Mouse (Mus musculus) left cerebral cortex, adult 11 months (tissue): ENCODE data around the gene Camk2b.
"Not testable (repeated sequence)": the region's sequence is repeated elsewhere in the genome, so short reads cannot be mapped to it uniquely, and the experiment has no call there.

Experiments used
- DNase-seq: peaks from one replicate; pipeline ENCODE4 v3.0.0; 2022; ENCODE audit warnings: low spot score

Gene Camk2b

DNA sequence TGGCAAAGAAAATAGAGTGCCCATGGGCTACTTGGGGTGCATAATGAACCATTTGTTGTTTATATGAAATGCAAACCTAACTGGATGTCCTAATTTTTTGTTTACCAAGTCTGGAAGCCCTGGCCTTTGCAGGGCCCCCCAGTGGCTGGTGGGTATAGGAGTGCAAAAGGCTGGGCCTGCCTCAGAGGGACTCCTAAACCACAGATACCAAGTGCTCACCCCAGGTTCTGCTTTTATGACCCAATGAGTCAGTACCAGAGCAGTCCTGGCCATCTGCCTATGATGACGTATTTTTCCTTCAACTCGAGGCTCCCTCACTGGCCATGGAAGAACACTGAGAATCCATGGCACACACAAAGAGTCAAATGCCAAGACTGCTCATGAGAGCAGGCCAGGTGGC lies 121.1 kb downstream of the Camk2b start:
- no peak for DNase-seq

DNA sequence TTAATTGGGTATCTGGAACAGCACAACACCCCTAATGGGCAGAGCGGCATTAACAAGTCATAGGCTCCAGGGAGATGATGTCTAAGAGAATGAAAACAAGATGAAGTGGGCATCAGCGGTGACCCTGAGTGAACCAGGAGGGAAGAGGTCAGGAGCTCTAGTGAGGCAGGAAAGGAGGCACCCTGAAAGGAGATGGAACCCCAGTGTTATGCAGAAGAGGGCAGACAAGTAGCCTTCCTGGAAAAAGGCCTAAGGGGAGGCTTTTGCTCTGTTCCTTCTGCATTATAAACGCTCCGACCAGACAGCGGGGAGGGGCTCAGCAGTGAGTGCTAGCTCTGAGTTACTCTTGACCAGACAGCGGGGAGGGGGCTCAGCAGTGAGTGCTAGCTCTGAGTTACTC lies 123.2 kb downstream of the Camk2b start:
- no peak for DNase-seq

DNA sequence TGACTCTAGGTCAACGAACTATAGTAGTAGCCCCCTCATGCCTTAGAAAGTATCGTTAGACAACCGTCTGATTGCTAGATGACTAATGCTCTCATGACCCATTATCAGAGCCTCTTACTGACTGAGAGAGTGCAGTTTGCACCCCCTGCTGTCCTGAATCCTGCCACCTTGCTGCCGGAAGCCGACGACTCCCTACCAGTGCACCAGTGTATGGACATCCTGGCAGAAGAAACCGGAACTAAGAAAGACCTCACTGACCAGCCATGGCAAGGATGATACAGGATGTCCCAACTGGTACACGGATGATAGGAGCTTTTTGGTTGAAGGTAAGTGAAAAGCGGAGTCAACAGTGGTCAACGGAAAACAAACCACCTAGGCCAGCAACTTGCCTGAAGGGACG lies 131.6 kb downstream of the Camk2b start:
- not testable (repeated sequence) for DNase-seq

DNA sequence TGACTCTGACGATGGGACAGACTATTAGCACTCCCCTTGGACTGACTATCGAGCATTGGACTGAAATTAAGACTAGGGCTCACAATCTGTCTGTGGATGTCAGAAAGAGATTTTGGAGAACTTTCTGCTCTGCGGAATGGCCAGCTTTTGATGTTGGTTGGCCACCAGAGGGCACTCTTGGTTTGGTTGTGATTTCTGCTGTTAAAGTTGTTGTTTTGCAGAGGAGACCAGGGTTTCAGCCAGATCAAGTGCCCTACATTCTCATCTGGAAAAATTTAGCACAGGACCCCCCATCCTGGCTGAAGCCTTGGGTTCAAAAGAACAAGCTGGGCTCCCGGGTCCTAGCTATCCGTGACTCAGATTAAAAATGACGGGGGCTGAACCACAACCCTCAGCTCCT lies 134.2 kb downstream of the Camk2b start:
- not testable (repeated sequence) for DNase-seq

DNA sequence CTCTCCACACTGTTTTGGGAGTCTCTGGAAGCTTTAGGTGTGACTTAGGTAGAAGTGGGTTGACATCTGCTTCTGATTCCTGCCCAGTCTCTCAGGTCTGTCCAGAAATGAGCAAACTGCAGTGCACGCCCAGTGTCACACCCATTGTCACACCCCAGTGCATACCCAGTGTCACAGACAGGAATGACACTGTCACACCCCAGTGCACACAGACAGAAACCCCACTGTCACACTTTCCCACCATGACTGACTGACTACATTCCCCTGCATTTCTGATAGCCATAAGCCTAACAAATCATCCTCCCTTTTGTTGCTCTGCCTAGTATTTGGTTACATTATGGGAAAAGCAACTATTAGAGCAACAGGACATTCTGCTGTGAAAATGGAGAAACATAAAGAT lies 135.6 kb downstream of the Camk2b start:
- no peak for DNase-seq

DNA sequence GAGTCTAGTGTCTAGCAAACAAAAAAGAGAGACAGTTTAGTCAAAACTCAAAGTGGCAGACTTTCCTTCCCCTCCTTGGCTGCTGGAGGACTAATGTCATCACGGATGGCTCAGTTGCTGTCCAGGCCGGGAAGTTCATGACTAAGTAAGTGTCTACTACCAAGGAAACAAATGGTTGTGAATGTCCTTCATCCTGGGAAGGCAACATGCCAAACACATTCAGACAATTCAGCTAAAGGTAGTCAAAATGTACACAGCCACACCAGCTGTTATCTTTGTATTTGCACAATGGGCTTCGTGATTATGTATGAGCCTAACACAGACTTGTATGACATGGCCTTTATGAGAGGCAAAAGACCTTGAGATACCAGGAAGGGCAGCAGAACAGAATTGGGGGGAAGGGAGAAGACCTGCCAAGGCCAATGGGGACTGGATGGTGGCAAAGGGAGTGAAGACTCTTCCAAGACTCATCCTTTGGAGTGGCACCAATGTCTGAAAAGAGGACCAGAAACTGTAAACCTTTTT lies 139.4 kb downstream of the Camk2b start:
- no peak for DNase-seq

DNA sequence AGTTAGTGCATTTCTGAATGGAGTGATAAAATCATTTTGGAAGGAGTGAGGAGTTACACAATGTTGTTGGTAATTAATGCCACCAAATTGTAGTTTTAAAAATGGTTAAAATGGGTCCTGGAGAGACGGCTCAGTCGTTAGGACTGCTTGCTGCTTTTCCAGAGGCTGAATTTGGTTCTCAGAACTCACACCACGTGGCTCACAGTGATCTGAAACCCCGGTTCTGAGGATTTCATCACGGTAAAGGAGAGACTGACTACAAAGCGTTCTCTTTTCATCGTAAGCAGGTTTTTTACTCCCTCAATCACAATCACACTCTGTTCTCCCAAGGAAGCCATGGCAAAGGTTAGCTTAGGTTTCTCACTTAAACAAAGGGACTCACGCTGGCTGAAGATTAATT lies 141.5 kb downstream of the Camk2b start:
- DNase-seq: no peak

DNA sequence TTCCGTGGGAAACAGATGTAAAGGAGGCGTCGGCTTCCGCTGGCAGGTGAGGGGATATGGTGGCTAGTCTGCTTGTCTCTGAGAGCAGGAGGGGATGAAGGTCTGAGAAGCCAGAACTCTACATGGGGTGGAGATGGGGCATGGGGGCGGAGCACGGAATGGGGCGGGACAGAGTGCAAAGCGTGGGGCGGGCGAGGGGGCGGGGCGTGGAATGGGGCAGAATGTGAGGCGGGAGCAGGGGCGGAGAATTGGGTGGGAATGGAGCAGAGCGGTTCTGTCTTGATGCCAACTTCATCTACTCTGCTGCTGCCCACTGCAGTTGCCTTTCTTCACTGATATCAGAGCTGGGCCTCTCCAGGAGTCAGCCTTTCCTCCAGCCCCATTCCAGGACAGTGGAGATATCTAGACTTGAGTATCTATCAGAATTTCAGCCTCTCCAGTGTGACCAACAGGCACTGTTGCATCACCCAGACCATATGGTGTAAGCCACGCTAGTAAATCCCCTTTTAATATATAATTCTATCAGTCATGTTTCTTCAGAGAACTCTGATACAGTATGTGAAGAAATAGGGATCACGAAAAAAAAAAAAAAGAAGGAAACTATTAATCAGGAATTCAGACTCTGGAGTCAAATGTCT lies 145.7 kb downstream of the Camk2b start:
- DNase-seq: no peak
